Mouse (Mus musculus) adrenal gland, adult (tissue): Measurements from ENCODE around the gene Btla.

Source experiments
- DNase-seq, 2 experiments: peaks; one replicate each; pipeline ENCODE4 v3.0.0; 2022 to 2023; ENCODE audit warnings: low spot score in 1 of 2; ENCODE audit not compliant: inconsistent age in 2 of 2

The Btla gene

GRCm38 (mm10) chr16:45223648-45224388, at the start of gene Btla:
Gene Btla (plus strand): TSS chr16:45224315.
- no peak for DNase-seq

DNA sequence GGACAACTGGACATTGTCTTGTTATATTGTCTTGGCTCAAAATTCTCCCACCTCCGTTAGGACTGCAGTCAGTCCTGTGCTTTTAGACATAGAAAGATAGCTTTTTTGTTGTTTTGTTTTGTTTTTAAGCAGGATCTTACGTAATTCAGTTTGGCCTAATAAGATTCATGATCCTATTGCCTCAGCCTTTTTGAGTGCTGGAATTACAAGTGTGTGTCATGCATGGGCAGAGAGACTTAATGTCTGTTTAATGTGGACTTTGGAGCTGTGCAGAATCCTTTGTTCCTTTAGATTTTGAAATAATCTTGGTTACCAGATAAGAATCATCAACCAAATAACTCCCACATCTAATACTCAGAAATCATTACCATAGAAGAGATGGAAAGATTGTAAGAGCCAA, 45.6 kb upstream of the Btla start:
- DNase-seq = peak in 1 of 2 experiments; percentile 62

DNA sequence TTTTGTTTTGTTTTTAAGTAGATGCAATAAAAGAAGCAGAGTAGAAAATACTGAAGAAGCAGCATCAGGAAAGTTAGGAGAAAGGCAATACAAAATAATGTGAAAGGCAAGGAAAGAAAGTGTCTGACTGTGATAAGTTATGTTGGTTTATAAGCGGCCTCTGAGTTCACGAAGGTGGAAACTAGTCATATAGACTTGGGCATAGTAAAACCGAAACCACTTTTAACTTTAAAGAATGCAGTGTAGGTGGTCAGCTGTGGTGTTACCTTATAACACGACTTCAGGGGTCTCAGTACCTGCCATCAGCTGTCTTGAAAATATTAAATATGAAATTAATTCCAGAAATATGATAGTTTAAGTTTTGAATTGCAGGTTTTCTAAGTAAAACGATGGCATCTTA, 42.3 kb upstream of the Btla start:
- DNase-seq = no peak

DNA sequence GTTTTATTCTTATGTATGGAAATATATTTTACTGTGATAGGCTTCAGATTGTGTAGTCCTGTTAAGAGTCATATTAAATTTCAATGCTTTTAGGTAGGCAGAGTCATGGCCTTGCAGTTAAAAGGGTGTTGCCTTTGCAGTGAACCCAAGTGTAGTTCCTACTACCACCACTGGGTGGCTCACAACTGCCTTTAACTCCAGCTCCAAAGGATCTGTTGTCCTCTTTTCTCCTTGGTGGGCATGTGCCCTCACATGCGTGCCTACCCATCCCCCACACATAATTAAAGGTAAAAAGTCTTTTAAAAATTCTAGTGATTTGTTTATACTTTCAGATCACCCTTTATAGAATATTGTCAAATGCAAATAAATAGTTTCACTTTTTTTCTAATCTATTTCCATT, 31.5 kb upstream of the Btla start:
- peak; percentile 63 to 89 for DNase-seq

GRCm38 (mm10) chr16:45196816-45197215, 27.3 kb upstream of the Btla start:
- peak; percentile 45 to 91 for DNase-seq

DNA sequence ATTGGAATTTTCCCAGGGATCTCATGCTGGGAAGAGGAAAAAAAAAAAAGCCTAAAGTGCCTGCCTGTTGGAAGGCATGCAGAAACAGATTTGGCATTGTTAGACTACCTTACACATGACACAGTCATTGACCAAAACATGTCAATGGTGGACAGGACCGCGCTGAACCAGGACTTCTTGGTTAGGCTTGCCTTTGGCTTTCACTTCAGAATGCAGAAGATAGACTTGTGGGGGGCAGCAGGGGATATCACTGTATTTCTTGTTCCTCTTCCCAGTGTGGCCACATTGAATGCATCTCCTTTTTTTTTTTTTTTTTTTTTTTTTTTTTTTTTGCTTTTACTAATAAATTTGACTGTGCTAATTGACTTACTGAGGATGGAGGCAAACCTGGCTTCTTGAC, 22.7 kb upstream of the Btla start:
- no peak for DNase-seq

GRCm38 (mm10) chr16:45204438-45204837, 19.7 kb upstream of the Btla start:
- DNase-seq = peak; percentile 15 to 56

DNA sequence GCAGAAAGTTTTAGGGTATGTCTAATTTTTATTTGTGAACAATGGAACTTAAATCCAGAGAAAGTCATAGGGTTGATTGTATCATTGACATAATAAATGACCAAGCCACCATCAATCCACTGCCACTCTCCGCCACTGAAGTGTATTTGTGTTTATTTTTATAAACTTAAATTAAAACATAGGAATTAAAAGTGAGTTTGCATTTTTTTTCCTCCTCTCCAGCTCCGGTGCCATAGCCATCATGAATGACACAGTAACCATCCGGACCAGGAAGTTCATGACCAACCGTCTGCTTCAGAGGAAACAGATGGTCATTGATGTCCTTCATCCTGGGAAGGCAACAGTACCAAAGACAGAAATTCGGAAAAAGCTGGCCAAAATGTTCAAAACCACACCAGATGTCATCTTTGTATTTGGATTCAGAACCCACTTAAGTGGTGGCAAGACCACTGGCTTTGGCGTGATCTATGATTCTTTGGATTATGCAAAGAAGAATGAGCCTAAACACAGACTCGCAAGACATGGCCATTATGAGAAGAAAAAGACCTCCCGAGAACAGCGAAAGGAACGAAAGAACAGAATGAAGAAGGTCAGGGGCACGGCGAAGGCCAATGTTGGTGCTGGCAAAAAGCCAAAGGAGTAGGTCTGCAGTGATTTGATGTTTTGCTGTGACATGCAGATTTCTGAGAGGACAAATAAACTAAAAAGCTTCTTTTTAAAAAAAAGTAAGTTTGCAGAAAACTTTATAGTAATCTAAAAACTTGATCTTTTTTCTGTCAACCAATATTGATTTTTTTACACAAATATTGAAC, 19.1 kb upstream of the Btla start:
- peak; percentile 83 to 89 for DNase-seq

- DNase-seq = no peak
These were observed 2.1 kb upstream of the Btla start for GRCm38 (mm10) chr16:45222016-45222415.

- DNase-seq = no peak
These were observed 1.3 kb upstream of the Btla start for GRCm38 (mm10) chr16:45222771-45223170.

- no peak for DNase-seq
These were observed 405 bp downstream of the Btla start for GRCm38 (mm10) chr16:45224431-45225008.

GRCm38 (mm10) chr16:45227002-45227401, 2.9 kb downstream of the Btla start:
- DNase-seq = no peak

- no peak for DNase-seq
These were observed 7.2 kb downstream of the Btla start for GRCm38 (mm10) chr16:45231296-45231695.

DNA sequence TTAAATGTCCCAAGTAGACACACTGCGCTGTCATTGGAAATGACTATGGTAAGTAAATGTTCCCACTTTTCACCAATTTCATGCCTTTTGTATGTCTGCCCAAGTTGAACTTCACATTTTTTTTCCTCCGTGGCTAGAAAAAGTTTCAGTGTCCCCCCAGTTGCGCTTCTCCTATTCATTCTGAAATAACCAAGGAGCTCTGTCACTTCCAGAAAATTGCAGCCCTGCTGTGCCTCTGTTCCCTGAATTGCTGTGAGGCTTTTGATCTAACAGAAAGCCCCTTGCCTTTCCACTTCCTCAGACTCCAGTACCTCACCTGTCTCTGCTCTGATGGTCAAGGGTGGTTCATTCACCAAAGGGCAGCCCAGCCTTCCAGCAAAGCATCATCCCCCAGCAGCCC, 8.9 kb downstream of the Btla start:
- no peak for DNase-seq

- no peak for DNase-seq
These were observed 18.6 kb downstream of the Btla start for GRCm38 (mm10) chr16:45242700-45243099.

DNA sequence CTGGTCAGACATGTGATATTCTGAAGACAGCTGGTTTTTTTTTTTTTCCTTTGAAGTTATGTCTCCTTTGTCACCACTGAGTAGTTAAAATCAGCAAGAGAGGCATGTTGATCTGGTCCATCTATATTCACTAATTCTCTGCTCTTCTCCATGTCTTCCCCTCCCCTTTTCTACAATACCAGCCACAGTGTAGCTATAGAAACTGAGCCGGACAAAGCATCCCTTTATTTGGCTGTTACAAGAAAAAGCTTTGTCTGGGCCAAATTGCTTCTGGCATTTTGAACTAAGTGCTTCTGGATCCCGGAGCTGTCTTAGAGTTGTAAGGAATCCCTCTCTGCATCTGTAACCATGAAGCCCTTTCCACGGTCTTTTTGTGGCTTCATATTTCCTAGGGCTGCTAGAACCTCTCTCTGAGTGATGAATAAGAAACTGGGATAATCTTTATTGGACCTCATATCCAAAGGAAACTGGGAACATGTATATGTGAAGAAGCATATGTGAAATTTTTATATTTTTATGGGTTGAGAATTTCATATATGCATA, 20.9 kb downstream of the Btla start:
- no peak for DNase-seq

- peak in 1 of 2 experiments; percentile 55 for DNase-seq
These were observed 25.6 kb downstream of the Btla start for GRCm38 (mm10) chr16:45249761-45250160.

- DNase-seq = no peak
These were observed 26.2 kb downstream of the Btla start for GRCm38 (mm10) chr16:45250317-45250716.

GRCm38 (mm10) chr16:45251773-45252413, 27.8 kb downstream of the Btla start:
- no peak for DNase-seq

DNA sequence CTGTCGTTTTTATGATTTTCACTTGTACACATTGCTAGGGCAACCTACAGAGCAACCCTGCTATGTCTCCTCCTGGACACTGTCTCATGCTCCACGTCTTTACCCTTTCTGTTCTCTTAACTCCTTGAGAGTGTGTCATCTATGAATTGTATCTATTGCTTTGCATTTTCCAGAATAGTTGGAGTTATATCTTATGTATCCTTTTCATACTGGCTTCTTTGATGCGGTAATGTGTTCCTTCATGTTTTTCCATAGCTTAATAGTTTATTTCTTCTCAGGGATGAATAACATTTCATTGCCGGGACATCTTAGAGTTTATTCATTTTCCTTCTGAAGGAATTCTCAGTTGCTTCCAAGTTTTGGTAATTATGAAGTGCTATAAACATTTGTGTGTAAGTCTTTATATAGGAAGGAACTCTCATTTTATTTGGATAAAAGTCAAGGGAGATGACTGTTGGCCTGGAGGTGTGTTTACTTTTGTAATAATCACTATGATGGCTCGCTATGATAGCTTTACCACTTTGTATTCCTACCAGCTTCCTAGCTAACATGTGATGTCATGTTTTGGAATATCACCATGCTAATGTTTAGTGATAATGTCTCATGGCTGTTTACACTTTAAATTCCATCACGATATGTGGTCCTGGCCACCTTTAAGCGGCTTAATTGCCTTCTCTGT, 31.2 kb downstream of the Btla start:
- no peak for DNase-seq

GRCm38 (mm10) chr16:45256895-45257294, 32.8 kb downstream of the Btla start:
- no peak for DNase-seq
